Mouse (Mus musculus): ENCODE data around the gene 3425401B19Rik. TPM values are rescaled to one million over a fixed set of nuclear protein-coding genes. Genes with fewer than 3 reads are reported as not detected.

3425401B19Rik gene
- 0.07 and 0.13 TPM in 2 replicates for polyA plus RNA-seq (2015; fragmentation: Nextera tagmentation; extraction: Ambion mirVana)

DNA sequence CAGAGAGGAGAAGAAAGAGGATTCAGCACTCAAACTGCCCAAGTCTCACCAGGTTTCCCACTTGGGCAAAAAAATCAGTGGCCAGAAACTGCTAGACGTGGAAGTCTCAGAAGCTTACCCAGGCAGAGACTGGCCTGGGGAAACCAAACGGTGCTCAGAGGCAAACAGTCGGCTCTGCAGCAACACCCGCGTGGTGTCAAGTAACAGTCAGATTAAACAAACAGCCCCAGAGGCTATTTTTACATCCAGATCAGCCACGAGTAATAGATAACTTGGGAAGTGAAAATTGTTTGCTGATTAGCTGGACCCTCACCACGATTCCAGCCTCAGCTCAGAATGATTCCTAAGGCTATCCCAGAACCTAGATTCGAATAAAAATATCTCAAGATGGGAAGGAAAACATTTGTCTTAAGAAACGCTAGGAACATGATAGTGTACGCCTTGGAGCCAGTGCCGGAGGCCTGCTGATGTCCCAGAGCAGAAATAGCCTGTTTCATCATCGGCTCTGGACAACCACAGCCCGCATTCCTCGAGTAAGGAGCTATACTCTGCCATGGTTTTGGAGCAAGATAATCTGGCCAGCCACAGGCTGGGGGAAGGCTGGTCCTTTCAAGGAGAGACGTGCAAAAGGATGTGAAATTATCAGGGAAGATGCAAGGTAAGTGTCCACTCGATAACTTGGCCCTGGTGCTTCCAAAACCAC is at the start of gene 3425401B19Rik:
Gene 3425401B19Rik, minus strand, starts transcription at position 170 of the 703 bp plus-strand sequence.
- no peaks in the 10 kb centered on the region for H3K9me3 ChIP-seq (replicated peaks)
- H3K4me2 ChIP-seq: no peak within 1 kb of the TSS
- no peaks in the 10 kb centered on the region for H3K4me1 ChIP-seq (replicated peaks)
- H3K4me3 ChIP-seq (replicated peaks): no peak within 1 kb of the TSS
- H3K27ac ChIP-seq (replicated peaks): no peak within 1 kb of the TSS
- H3K36me3 ChIP-seq (replicated peaks): no peaks in the 10 kb centered on the region
- no peaks in the 10 kb centered on the region for H3K27me3 ChIP-seq
- 39% methylated on average over 16 of the region's 16 CpGs for WGBS (ENCODE audit: insufficient replicate concordance)
- H3K9ac ChIP-seq: no peak within 1 kb of the TSS
- no peak for ATAC-seq (ENCODE audit: insufficient read depth)

DNA sequence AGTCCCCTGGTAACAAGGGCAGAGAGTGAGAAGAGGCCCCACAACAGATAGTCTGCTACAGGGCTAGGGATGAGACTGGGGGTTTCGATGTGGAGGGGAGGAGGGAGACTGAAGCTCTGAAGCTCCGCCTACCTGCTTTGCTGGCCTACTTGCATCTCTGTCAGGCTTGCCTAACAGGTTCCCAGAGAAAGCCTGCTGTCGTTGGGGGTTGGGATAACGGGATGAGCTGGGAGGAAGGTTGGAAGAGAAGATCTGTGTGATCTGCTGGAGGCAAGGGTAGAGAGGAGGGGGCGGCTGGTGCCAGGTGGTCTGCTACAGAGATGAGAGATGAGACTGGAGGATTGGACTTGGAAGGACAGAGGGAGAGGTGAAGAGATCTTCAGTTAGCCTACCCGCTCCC is 47.9 kb upstream of the 3425401B19Rik start:
- H3K9me3 ChIP-seq (replicated peaks): no peaks in the 10 kb centered on the region
- H3K9ac ChIP-seq: no peak overlapping the region
- H3K4me2 ChIP-seq: no peak overlapping the region
- WGBS (ENCODE audit: insufficient replicate concordance): 29% methylated on average over 6 of the region's 6 CpGs
- no peaks in the 10 kb centered on the region for H3K27me3 ChIP-seq
- no peak for ATAC-seq (ENCODE audit: insufficient read depth)
- H3K36me3 ChIP-seq (replicated peaks): no peaks in the 10 kb centered on the region
- H3K4me3 ChIP-seq (replicated peaks): no peak overlapping the region
- no peaks in the 10 kb centered on the region for H3K4me1 ChIP-seq (replicated peaks)
- no peak overlapping the region for H3K27ac ChIP-seq (replicated peaks)

DNA sequence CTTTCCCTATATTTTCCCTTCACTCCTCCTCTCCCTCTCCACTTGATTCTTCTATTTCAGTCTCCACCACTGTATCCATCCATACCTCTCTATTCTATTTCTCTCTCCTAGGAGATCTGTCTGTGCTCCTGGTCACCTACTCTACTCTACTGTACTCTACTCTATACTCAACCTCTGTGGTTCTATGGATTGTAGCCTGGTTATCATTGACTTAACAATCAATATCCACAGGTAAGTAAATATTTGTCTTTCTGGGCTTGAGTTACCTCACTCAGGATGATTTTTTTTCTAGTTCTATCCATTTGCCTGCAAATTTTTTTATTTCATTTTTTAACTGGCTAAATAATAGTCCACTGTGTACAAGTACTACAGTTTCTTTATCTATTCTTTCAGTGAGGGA is 41.8 kb upstream of the 3425401B19Rik start:
- ATAC-seq (ENCODE audit: insufficient read depth): no peak
- H3K4me3 ChIP-seq (replicated peaks): no peak overlapping the region
- H3K9ac ChIP-seq: no peak overlapping the region
- no peaks in the 10 kb centered on the region for H3K36me3 ChIP-seq (replicated peaks)
- no peaks in the 10 kb centered on the region for H3K27me3 ChIP-seq
- no peaks in the 10 kb centered on the region for H3K9me3 ChIP-seq (replicated peaks)
- H3K4me2 ChIP-seq: no peak overlapping the region
- H3K4me1 ChIP-seq (replicated peaks): no peaks in the 10 kb centered on the region
- no peak overlapping the region for H3K27ac ChIP-seq (replicated peaks)

DNA sequence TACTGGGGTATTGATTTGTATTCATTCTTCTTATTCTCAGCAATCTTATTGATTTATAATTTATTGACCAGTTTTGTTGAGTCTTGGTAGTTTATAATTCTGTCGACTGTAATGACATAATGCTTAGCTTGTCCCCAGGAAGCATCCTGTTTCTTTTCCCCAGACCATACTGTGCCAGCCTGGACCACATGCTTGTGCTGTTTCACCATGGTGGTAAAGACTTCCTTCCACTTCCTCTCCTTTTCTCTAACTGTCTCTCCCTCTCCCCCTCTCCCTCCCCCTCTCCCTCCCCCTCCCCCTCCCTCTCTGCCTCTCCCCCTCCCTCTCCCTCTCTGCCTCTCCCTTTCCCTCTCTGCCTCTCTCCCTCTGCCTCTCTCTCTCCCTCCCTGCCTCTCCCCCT is 36.4 kb upstream of the 3425401B19Rik start:
- ATAC-seq (ENCODE audit: insufficient read depth): no peak
- Histone ChIP-seq H3K9me3 (replicated peaks) (no peaks in the 10 kb centered on the region), H3K4me3 (replicated peaks) (no peak overlapping the region), H3K27ac (replicated peaks) (no peak overlapping the region), H3K4me1 (replicated peaks) (no peaks in the 10 kb centered on the region), H3K9ac (no peak overlapping the region), H3K36me3 (replicated peaks) (no peaks in the 10 kb centered on the region), H3K4me2 (no peak overlapping the region), H3K27me3 (no peaks in the 10 kb centered on the region)
- 5% methylated on average over 1 of the region's 1 CpGs for WGBS (ENCODE audit: insufficient replicate concordance)

DNA sequence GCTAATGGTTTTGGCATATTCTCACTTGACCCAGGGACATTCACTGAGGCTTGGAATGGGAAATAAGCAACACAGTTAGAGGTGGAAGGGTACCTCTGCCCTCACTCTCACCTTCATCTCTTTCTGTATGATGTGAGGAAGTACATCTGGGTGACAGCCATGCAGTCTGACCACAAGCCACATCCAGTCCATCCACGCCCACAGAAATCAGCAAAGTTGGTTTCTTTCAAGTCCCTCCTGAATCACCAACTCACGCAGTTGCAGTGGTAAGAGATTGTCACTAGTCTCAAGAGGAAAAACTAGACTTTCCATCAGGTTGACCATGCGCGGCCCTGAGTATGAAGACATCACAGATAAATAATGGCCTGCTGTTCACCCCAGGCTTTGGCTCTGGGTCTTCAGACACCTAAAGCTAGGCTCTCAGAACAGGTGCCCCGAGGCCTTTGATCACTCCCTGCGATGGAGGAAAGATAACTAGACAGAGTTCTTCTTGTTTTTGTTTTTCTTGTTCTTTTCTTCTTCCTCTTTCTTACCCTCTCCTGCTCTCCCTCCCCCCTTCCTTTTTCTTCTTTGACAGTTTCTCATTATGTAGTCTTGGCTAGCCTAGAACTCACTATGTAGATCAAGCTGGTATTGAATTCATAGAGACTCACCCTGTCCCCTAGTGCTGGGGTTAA is 31.8 kb upstream of the 3425401B19Rik start:
- no peak for ATAC-seq (ENCODE audit: insufficient read depth)
- WGBS (ENCODE audit: insufficient replicate concordance): 33% methylated on average over 6 of the region's 6 CpGs
- no peak overlapping the region for H3K9ac ChIP-seq
- H3K4me1 ChIP-seq (replicated peaks): no peaks in the 10 kb centered on the region
- H3K9me3 ChIP-seq (replicated peaks): no peaks in the 10 kb centered on the region
- no peaks in the 10 kb centered on the region for H3K36me3 ChIP-seq (replicated peaks)
- no peaks in the 10 kb centered on the region for H3K27me3 ChIP-seq
- H3K27ac ChIP-seq (replicated peaks): no peak overlapping the region
- no peak overlapping the region for H3K4me3 ChIP-seq (replicated peaks)
- no peak overlapping the region for H3K4me2 ChIP-seq

DNA sequence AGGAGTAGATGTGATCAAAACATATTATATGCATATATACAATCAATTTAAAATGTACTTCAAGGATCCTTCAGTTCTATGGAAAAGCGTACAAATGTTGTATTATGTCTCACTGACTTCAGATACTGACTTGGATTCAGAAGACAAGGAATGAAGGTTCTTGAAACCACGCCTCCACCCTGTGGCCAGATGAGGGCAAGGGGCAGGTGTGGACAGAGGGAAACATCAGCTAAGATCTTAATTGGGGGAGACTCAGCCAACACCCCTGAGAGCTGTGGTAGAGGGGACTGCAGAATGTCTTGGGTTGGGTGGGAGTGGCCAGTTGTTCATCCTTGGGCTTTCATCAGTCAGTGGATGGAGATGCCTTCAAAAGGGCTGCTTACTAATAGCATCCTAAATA is 30.4 kb upstream of the 3425401B19Rik start:
- no peaks in the 10 kb centered on the region for H3K4me1 ChIP-seq (replicated peaks)
- H3K9ac ChIP-seq: no peak overlapping the region
- no peaks in the 10 kb centered on the region for H3K27me3 ChIP-seq
- H3K4me2 ChIP-seq: no peak overlapping the region
- no peaks in the 10 kb centered on the region for H3K9me3 ChIP-seq (replicated peaks)
- no peak for ATAC-seq (ENCODE audit: insufficient read depth)
- 63% methylated on average over 2 of the region's 2 CpGs for WGBS (ENCODE audit: insufficient replicate concordance)
- H3K27ac ChIP-seq (replicated peaks): no peak overlapping the region
- H3K4me3 ChIP-seq (replicated peaks): no peak overlapping the region
- no peaks in the 10 kb centered on the region for H3K36me3 ChIP-seq (replicated peaks)

DNA sequence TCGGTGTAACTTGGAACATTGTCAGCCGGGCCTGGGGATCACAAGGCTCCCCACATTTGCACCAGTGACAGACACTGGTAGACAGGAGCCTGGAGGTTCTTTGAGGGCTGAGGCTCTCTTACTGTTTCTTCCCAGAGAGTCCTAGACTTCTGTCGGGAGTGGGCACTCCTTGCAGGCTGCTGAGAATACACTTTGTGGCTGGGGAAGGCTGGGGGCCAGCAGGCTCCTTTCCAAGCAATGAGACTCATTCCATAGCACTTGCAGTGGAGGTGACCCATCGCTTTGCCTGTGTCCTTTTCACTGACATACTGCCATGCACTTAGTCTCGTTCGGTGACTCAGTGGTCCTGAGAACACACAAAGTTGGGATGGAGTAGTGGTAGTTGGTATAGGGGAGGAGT is 30.0 kb upstream of the 3425401B19Rik start:
- Histone ChIP-seq H3K27ac (replicated peaks) (no peak overlapping the region), H3K4me1 (replicated peaks) (no peaks in the 10 kb centered on the region), H3K27me3 (no peaks in the 10 kb centered on the region), H3K4me2 (no peak overlapping the region), H3K36me3 (replicated peaks) (no peaks in the 10 kb centered on the region), H3K9ac (no peak overlapping the region), H3K4me3 (replicated peaks) (no peak overlapping the region), H3K9me3 (replicated peaks) (no peaks in the 10 kb centered on the region)
- WGBS (ENCODE audit: insufficient replicate concordance): 68% methylated on average over 6 of the region's 6 CpGs
- no peak for ATAC-seq (ENCODE audit: insufficient read depth)

DNA sequence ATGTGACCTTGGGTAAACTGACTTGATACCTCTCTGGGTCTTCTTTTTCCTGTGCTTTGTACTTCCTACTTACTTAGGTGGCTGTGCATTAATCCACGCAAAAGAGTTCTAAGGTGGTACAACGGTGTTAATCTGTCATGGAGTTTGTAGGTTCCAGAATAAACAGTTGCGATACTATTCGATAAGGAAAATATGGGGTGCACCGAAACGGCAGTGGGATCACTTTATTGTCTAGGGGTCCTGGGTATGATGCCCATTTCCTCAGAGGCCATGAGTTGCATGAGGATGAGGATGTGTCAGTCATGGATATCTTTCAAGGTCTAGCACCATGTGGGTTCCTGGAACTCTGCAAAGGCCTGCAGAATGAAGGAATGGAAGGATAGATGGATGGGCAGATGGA is 24.8 kb upstream of the 3425401B19Rik start:
- H3K36me3 ChIP-seq (replicated peaks): no peaks in the 10 kb centered on the region
- H3K4me2 ChIP-seq: no peak overlapping the region
- H3K27ac ChIP-seq (replicated peaks): no peak overlapping the region
- no peak for ATAC-seq (ENCODE audit: insufficient read depth)
- 76% methylated on average over 6 of the region's 6 CpGs for WGBS (ENCODE audit: insufficient replicate concordance)
- no peak overlapping the region for H3K9ac ChIP-seq
- no peaks in the 10 kb centered on the region for H3K9me3 ChIP-seq (replicated peaks)
- no peaks in the 10 kb centered on the region for H3K4me1 ChIP-seq (replicated peaks)
- H3K4me3 ChIP-seq (replicated peaks): no peak overlapping the region
- H3K27me3 ChIP-seq: no peaks in the 10 kb centered on the region

DNA sequence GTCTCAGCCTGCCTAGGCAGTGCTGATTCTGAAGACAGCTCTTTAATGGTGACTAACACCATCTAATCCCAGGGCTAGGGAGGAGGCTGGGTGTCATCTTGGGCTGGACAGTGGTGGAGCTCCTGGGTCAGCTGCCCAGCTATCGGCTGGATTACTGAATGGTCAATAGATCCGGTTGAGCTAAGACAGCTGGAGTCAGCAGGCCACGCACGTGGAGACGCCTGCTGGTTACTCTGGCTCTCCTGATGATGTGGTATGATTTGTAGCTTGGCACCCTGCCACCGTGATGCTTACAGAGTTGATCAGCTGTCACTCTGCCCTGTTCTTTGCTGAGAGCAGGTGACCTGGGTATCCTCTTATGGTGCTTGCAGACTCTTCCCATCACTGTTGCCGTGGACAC is 23.7 kb upstream of the 3425401B19Rik start:
- Histone ChIP-seq H3K27ac (replicated peaks) (no peak overlapping the region), H3K36me3 (replicated peaks) (no peaks in the 10 kb centered on the region), H3K4me3 (replicated peaks) (no peak overlapping the region), H3K9ac (no peak overlapping the region), H3K27me3 (no peaks in the 10 kb centered on the region), H3K4me2 (no peak overlapping the region), H3K4me1 (replicated peaks) (no peaks in the 10 kb centered on the region), H3K9me3 (replicated peaks) (no peaks in the 10 kb centered on the region)
- WGBS (ENCODE audit: insufficient replicate concordance): 60% methylated on average over 7 of the region's 7 CpGs
- ATAC-seq (ENCODE audit: insufficient read depth): no peak

DNA sequence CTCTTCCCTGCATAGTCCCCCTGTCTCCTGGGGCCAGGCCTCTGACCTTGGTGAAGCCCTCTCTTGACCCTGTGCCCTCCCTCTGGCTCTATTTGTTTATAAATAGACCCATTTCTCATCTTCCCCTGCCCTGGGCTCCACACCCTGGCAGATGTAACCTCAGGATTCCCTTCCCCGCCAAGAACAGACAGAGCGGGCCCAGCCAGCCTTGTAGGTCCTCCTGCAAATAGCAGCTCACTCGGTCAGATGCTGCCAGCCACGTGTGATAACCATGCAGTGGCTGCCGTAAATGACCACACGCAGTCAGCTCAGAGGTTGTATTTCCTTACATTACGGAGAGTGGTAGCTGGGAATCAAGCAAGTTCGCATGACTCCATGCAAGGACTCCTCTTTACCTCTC is 22.8 kb upstream of the 3425401B19Rik start:
- no peaks in the 10 kb centered on the region for H3K9me3 ChIP-seq (replicated peaks)
- H3K4me3 ChIP-seq (replicated peaks): no peak overlapping the region
- 64% methylated on average over 8 of the region's 8 CpGs for WGBS (ENCODE audit: insufficient replicate concordance)
- H3K9ac ChIP-seq: no peak overlapping the region
- ATAC-seq (ENCODE audit: insufficient read depth): no peak
- no peaks in the 10 kb centered on the region for H3K36me3 ChIP-seq (replicated peaks)
- no peak overlapping the region for H3K27ac ChIP-seq (replicated peaks)
- no peaks in the 10 kb centered on the region for H3K4me1 ChIP-seq (replicated peaks)
- no peak overlapping the region for H3K4me2 ChIP-seq
- no peaks in the 10 kb centered on the region for H3K27me3 ChIP-seq

DNA sequence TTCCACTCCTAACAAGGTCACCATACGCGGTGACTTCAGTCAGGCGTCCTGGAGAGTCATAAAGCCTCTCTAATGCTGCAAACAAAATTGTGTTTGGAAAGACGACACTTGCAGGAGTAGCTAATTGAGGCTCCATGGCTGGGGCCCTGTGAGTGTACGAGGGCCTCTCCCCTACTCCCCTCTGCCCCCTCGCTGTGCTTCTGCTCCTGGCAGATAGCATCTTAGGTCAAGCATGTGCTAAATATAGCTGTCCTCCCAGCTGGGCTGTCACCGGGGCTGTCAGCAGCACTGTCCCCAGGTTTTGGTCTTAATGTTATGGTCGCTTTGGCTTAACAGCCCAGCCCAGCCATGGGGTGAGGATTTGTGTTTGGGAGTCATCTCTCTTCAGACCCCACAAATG is 15.9 kb upstream of the 3425401B19Rik start:
- no peak for ATAC-seq (ENCODE audit: insufficient read depth)
- H3K27ac ChIP-seq (replicated peaks): no peak overlapping the region
- H3K9me3 ChIP-seq (replicated peaks): no peaks in the 10 kb centered on the region
- H3K27me3 ChIP-seq: no peaks in the 10 kb centered on the region
- H3K9ac ChIP-seq: no peak overlapping the region
- H3K4me1 ChIP-seq (replicated peaks): no peaks in the 10 kb centered on the region
- 32% methylated on average over 8 of the region's 8 CpGs for WGBS (ENCODE audit: insufficient replicate concordance)
- H3K4me3 ChIP-seq (replicated peaks): no peak overlapping the region
- H3K36me3 ChIP-seq (replicated peaks): no peaks in the 10 kb centered on the region
- no peak overlapping the region for H3K4me2 ChIP-seq

DNA sequence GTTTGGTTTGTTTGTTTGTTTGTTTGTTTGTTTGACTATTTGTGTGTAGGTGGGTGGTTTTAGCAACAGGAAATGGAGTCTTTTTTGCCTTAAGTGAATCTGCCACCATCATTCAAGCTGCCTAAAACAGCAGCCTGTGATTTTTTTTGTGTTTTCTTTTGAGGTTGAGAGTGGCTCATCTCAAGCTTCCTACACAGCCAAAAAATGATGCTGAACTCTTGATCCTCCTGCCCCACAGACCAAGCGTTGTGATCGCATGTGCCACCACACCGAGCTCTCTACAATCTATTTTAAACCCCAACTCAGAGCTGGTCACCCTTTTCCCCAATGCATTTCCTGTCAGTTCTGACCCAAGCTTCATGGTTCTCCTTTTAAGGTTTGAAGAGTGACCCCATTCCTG is 13.5 kb upstream of the 3425401B19Rik start:
- ATAC-seq (ENCODE audit: insufficient read depth): no peak
- no peak overlapping the region for H3K9ac ChIP-seq
- H3K36me3 ChIP-seq (replicated peaks): no peaks in the 10 kb centered on the region
- 24% methylated on average over 3 of the region's 3 CpGs for WGBS (ENCODE audit: insufficient replicate concordance)
- no peaks in the 10 kb centered on the region for H3K27me3 ChIP-seq
- no peaks in the 10 kb centered on the region for H3K9me3 ChIP-seq (replicated peaks)
- H3K27ac ChIP-seq (replicated peaks): no peak overlapping the region
- no peak overlapping the region for H3K4me3 ChIP-seq (replicated peaks)
- no peak overlapping the region for H3K4me2 ChIP-seq
- H3K4me1 ChIP-seq (replicated peaks): no peaks in the 10 kb centered on the region
